Mouse (Mus musculus): Measurements from ENCODE around the gene Sema3b. TPM values are rescaled to one million over a fixed set of nuclear protein-coding genes. Genes with fewer than 3 reads are reported as not detected.

Gene Sema3b
- total RNA-seq, 2 experiments from 2014 or later = 1.5 to 2.5 TPM

DNA sequence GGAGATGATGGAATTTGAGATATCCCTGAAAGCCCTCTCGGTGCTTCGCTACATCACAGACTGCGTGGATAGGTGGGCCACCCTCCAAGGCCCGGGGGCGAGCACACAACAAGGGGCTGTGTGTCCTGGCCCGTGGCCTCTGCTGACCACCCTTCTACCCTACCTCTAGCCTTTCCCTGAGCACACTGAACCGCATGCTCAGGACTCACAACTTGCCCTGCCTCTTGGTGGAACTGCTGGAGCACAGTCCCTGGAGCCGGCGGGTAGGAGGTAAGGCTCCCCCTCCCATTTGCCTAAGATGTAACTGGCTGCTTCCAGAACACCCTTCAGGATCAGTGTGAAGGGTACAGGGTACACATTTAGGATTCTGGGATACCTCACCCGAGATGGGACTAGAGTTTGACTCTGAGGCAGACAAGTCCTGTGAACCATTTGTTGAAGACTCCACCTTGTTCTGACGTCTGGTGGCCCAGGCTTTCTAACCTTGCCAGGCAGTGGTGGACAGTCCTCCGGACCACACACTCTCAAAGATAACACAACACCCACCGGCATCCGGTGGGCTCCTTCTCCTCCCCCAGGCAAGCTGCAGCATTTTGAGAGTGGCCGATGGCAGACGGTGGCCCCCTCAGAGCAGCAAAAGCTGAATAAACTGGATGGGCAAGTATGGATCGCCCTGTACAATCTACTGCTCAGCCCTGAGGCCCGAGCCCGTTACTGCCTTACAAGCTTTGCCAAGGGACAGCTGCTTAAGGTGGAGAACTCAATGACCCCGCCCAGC lies 59.5 kb downstream of the Sema3b start:
- no peak for DNase-seq (ENCODE audit: low spot score in 2 of 2)

DNA sequence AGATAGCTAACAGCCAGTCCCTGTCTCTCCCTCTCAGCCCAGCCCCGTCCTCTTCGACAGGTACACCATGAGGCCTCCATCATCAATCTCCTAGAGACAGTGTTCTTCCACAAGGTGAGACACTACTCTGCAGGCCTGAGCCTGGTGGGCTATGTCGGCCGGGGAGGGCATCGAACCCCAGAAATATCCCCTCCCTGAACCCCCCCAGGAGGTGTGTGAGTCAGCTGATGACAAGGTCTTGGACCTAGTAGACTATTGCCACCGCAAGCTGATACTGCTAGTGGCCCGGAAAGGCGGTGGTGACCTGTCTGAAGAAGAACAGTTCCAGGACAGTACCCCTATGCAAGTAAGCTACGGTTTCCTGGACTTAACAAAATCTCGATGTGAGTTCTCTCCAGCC lies 60.2 kb downstream of the Sema3b start:
- DNase-seq (ENCODE audit: low spot score in 2 of 2) = no peak

DNA sequence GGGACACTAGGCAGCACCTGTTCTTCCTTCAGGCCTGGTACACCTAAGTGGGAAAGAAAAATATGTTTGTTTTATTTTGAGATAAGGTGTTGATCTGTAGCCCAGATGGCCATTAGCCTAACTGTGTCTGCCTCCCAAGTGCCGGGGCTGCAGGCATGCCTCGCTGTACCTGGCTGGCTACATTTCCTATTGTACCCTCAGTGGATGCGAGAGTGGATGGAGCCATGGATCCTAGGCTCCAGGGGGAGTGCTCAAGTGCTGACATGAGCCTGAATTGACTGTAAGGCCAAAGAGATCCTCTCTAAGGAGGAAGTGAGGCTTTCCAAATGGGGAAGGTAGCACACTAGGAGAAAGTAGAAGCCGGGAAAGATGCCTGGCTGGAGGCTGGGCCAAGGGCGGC lies 61.1 kb downstream of the Sema3b start:
- DNase-seq (ENCODE audit: low spot score in 2 of 2) = no peak

Other genes starting within 250 kb of the Sema3b start
- gene Cacna2d2, start 209.6 kb downstream of the Sema3b start, total RNA-seq (2021) = 10 to 100 TPM; 15.1 to 17.7 TPM
- gene Tmem115, start 75.3 kb downstream of the Sema3b start, total RNA-seq (2021) = 10 to 100 TPM; 41.7 to 42.3 TPM
- gene Cyb561d2, start 67.0 kb downstream of the Sema3b start, total RNA-seq (2021) = 10 to 100 TPM; 15.4 to 17.2 TPM
- 10 to 100 TPM; 40.6 to 44.5 TPM for gene Nprl2, start 67.0 kb downstream of the Sema3b start, total RNA-seq (2021)
- gene Zmynd10, start 61.9 kb downstream of the Sema3b start, total RNA-seq (2021) = 1 to 10 TPM; 5.7 to 6.2 TPM
- 10 to 100 TPM; 16.3 to 18.1 TPM for gene Rassf1, start 57.7 kb downstream of the Sema3b start, total RNA-seq (2021)
- 10 to 100 TPM; 86.2 to 86.5 TPM for gene Tusc2, start 46.0 kb downstream of the Sema3b start, total RNA-seq (2021)
- 10 to 100 TPM; 15.8 to 16.6 TPM for gene Hyal2, start 41.3 kb downstream of the Sema3b start, total RNA-seq (2021)
- gene Hyal1, start 32.3 kb downstream of the Sema3b start, total RNA-seq (2021) = 1 to 10 TPM; 5.1 to 7.3 TPM
- gene Naa80, start 30.3 kb downstream of the Sema3b start, total RNA-seq (2021) = 10 to 100 TPM; 10.7 to 13.5 TPM
- gene Hyal3, start 28.4 kb downstream of the Sema3b start, total RNA-seq (2021) = 1 to 10 TPM; 1.1 to 1.4 TPM
- gene Ifrd2, start 21.6 kb downstream of the Sema3b start, total RNA-seq (2021) = 10 to 100 TPM; 12.5 to 13.2 TPM
- 100 to 1,000 TPM; 228 to 231 TPM for gene Gnai2, start 26.1 kb upstream of the Sema3b start, total RNA-seq (2021)
- gene Slc38a3, start 60.3 kb upstream of the Sema3b start, total RNA-seq (2021) = 10 to 100 TPM; 57.8 to 62.6 TPM
- not detected for gene Gnat1, start 70.5 kb upstream of the Sema3b start, total RNA-seq (2021)
- 1 to 10 TPM; 2.8 to 5.9 TPM for gene Sema3f, start 101.2 kb upstream of the Sema3b start, total RNA-seq (2021)
- gene Rbm5, start 161.8 kb upstream of the Sema3b start, total RNA-seq (2021) = 100 to 1,000 TPM; 126 to 142 TPM